Mouse (Mus musculus): Measurements from ENCODE around the gene Grasp. TPM values are rescaled to one million over a fixed set of nuclear protein-coding genes. Genes with fewer than 3 reads are reported as not detected.

Grasp gene
- polyA plus RNA-seq, 1 experiment: 6.2 TPM

DNA sequence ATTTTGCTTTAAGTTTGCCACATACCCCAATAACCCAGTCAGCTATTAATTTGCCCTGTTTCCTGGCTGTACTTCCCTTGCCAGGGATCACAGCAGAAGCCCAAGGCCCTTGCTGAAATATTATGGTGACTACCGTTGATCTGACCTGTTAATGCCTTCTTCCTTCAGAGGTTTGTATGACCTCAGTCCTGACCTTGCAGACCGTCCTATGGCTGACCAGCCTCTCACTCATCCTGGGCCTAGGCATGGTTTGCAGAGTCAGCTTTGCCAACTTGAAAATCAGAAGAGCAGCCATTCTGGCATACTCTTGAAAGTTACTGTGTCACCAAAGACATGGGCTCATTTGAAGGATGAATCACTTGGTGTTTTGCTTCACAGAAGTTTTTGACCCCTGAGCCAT, 8.9 kb upstream of the Grasp start:
- TF ChIP-seq CTCF (conservative IDR thresholded peaks at IDR 0.05; ENCODE audit: insufficient read depth, insufficient read length, low read depth, low read length): no peak
- TF ChIP-seq POLR2A (IDR thresholded peaks at IDR 0.05; ENCODE audit: low read depth, low read length): no peak
- Histone ChIP-seq H3K4me3 (ENCODE audit: insufficient read depth, low read depth, low read length) (no peak overlapping the region), H3K4me1 (ENCODE audit: control insufficient read depth, insufficient read depth, low read length) (peaks cover 12% of the 10 kb centered on the region; the same call in 1 of the 2 replicates), H3K27me3 (replicated peaks; ENCODE audit: control insufficient read depth, insufficient read depth, low read length) (no peaks in the 10 kb centered on the region), H3K36me3 (ENCODE audit: control insufficient read depth, insufficient read depth, low read length) (no peaks in the 10 kb centered on the region), H3K27ac (ENCODE audit: insufficient read depth, low read depth, low read length) (peak overlapping the region; percentile 39)
- DNase-seq: no peak
- 19% methylated on average over 2 of the region's 2 CpGs for WGBS

DNA sequence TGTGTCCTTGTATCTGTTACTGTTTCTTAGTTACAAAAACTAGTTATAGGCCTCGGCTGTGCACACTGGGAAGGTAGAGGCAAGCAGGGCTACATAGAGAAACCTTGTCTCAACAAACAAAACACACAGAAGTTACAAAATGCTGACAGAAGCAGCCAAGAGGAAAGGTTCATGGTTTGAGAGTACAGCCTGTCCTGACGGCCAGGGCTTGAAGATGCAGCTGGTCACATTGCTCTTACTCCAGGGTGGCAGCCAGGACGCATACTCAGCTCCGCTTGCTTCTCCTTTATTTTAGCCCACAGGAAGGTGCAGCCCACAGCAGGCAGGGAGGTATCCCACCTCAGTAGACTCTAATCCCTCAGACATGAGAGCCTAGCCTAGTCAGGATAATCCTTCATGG, 8.0 kb upstream of the Grasp start:
- Histone ChIP-seq H3K4me1 (ENCODE audit: control insufficient read depth, insufficient read depth, low read length) (peaks cover 12% of the 10 kb centered on the region; the same call in 1 of the 2 replicates), H3K36me3 (ENCODE audit: control insufficient read depth, insufficient read depth, low read length) (no peaks in the 10 kb centered on the region), H3K4me3 (ENCODE audit: insufficient read depth, low read depth, low read length) (no peak overlapping the region), H3K27ac (ENCODE audit: insufficient read depth, low read depth, low read length) (peak overlapping the region; percentile 61), H3K27me3 (replicated peaks; ENCODE audit: control insufficient read depth, insufficient read depth, low read length) (no peaks in the 10 kb centered on the region)
- DNase-seq: peak; percentile 67
- 62% methylated on average over 4 of the region's 4 CpGs for WGBS
- TF ChIP-seq CTCF (conservative IDR thresholded peaks at IDR 0.05; ENCODE audit: insufficient read depth, insufficient read length, low read depth, low read length) (no peak), POLR2A (IDR thresholded peaks at IDR 0.05; ENCODE audit: low read depth, low read length) (no peak)

DNA sequence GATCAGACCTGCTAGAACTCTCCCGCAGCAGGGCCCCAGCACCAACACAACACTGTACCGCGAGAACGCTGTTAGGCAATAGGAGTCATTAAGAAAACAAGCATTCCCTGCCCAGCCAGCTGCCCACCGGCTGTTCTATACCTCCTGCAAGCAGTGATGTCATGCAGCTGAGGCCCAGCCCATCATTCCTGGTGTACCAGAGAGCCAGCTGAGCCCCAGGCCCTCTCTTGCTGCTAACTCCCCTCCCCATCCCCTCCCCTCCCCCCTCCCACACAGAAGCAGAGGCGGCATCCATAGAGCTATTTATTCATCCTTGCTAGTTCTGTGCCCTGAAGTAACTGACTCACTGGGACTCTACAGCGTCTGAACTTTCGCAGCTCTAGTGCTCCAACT, 3.1 kb upstream of the Grasp start:
- Histone ChIP-seq H3K36me3 (ENCODE audit: control insufficient read depth, insufficient read depth, low read length) (no peaks in the 10 kb centered on the region), H3K27me3 (replicated peaks; ENCODE audit: control insufficient read depth, insufficient read depth, low read length) (no peaks in the 10 kb centered on the region), H3K4me3 (ENCODE audit: insufficient read depth, low read depth, low read length) (no peak overlapping the region), H3K4me1 (ENCODE audit: control insufficient read depth, insufficient read depth, low read length) (peaks cover 3% of the 10 kb centered on the region; the same call in 1 of the 2 replicates), H3K27ac (ENCODE audit: insufficient read depth, low read depth, low read length) (no peak overlapping the region)
- no peak for DNase-seq
- no peak for TF ChIP-seq POLR2A (IDR thresholded peaks at IDR 0.05; ENCODE audit: low read depth, low read length)
- no peak for TF ChIP-seq CTCF (conservative IDR thresholded peaks at IDR 0.05; ENCODE audit: insufficient read depth, insufficient read length, low read depth, low read length)
- 33% methylated on average over 8 of the region's 8 CpGs for WGBS

DNA sequence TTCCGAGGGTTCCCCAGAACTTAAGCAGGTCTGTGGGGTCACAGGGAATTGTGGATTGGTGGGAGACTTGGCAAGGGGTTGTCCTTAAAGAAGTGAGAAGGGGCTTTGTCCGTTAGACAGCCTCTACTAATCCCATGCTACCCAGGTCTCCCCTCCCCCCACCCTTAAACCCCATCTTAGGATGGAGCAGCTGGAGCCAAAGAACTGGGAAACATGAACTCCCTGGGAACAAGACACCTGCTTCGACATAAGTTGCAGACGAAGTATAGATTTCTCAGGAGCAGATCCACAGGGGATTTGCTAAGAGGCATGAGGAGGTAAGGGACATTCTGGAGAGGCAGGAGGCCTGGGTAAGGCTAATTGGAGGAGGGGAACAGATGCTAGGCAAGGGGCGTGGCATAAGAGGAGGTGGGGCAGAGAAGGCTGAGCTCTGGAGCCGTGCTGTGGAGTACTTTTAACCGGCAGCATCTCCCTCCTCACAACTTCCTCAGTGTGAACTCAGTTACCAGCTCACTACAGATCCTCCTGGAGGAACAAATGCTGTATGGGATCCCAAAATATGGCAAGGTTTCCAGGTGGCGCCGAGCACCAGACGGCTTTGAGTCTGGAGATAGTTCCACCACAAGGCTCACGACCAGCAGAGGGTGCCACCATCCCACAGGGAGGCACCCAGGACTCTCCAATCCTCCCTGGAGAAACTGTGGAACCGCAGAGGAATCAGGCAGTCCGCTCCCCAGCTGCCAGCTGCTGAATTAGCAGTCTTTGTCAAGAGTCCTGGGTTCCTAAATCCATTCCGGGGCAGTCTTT, 2.5 kb upstream of the Grasp start:
- Histone ChIP-seq H3K27ac (ENCODE audit: insufficient read depth, low read depth, low read length) (no peak overlapping the region), H3K4me3 (ENCODE audit: insufficient read depth, low read depth, low read length) (peak overlapping the region; percentile 29)
- DNase-seq: peak; percentile 90

DNA sequence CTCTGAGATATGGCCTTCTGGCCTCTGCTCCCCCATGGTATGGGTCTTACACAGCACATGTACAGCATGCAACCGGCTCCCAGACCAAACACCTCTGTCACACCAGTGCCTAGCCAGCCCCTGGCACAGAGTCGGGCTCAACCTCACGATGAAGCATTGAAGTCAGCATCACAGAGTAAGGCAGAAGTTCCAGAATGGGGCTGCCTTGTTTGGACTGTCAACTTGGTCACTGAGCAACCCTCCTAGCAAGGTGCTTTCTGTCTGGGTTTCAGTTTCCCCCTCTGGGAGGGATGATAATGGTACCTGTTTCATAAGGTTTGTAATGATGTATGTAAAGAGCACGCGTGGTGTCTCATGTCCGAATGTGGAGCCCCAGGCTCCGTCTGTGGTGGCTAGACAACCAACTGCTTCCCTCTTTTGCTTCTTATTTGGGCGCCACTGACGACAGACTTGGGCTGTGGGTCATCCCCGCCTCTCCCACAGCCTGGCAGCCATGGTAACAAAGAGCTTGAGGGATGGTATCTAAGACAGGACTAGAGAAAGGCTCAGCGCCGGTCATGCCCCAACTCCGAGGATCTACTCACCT, 998 bp upstream of the Grasp start:
- Histone ChIP-seq H3K27ac (ENCODE audit: insufficient read depth, low read depth, low read length) (no peak overlapping the region), H3K36me3 (ENCODE audit: control insufficient read depth, insufficient read depth, low read length) (no peaks in the 10 kb centered on the region), H3K27me3 (replicated peaks; ENCODE audit: control insufficient read depth, insufficient read depth, low read length) (no peaks in the 10 kb centered on the region), H3K4me1 (ENCODE audit: control insufficient read depth, insufficient read depth, low read length) (no peaks in the 10 kb centered on the region; the same call in 1 of the 2 replicates), H3K4me3 (ENCODE audit: insufficient read depth, low read depth, low read length) (no peak overlapping the region)
- 76% methylated on average over 13 of the region's 13 CpGs for WGBS
- DNase-seq: no peak
- no peak for TF ChIP-seq CTCF (conservative IDR thresholded peaks at IDR 0.05; ENCODE audit: insufficient read depth, insufficient read length, low read depth, low read length)
- TF ChIP-seq POLR2A (IDR thresholded peaks at IDR 0.05; ENCODE audit: low read depth, low read length): no peak

More for the DNA sequence above, 2.5 kb upstream of the Grasp start:
- WGBS: 9% methylated on average over 14 of the region's 14 CpGs
- H3K4me1 ChIP-seq (ENCODE audit: control insufficient read depth, insufficient read depth, low read length): no peaks in the 10 kb centered on the region; the same call in 1 of the 2 replicates
- no peaks in the 10 kb centered on the region for H3K36me3 ChIP-seq (ENCODE audit: control insufficient read depth, insufficient read depth, low read length)
- TF ChIP-seq CTCF (conservative IDR thresholded peaks at IDR 0.05; ENCODE audit: insufficient read depth, insufficient read length, low read depth, low read length) (peak; percentile 94), POLR2A (IDR thresholded peaks at IDR 0.05; ENCODE audit: low read depth, low read length) (no peak)
- H3K27me3 ChIP-seq (replicated peaks; ENCODE audit: control insufficient read depth, insufficient read depth, low read length): no peaks in the 10 kb centered on the region

DNA sequence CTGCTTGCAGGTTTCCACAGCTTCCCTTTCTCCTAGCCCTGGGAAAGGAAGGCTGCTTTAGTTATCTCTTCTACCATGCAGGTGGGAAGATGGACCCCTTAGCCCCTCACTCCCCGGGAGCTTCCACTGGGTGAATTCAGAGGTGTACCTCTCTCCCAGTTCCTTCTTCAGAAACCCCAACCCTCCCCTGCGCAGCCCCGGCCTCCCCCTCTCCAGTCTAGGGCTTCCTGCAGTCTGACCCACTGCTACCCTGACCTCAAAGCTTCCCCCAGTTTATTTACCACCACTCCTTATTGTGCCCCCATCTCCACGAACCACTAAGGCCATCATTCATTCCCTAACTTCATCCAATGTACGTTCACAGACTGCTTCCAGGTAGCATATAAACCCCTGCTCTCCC, 392 bp upstream of the Grasp start:
- Histone ChIP-seq H3K36me3 (ENCODE audit: control insufficient read depth, insufficient read depth, low read length) (no peaks in the 10 kb centered on the region), H3K27ac (ENCODE audit: insufficient read depth, low read depth, low read length) (no peak overlapping the region), H3K27me3 (replicated peaks; ENCODE audit: control insufficient read depth, insufficient read depth, low read length) (no peaks in the 10 kb centered on the region), H3K4me1 (ENCODE audit: control insufficient read depth, insufficient read depth, low read length) (no peaks in the 10 kb centered on the region; the same call in 1 of the 2 replicates), H3K4me3 (ENCODE audit: insufficient read depth, low read depth, low read length) (peak overlapping the region; percentile 74)
- TF ChIP-seq POLR2A (IDR thresholded peaks at IDR 0.05; ENCODE audit: low read depth, low read length): no peak
- no peak for TF ChIP-seq CTCF (conservative IDR thresholded peaks at IDR 0.05; ENCODE audit: insufficient read depth, insufficient read length, low read depth, low read length)
- 20% methylated on average over 5 of the region's 5 CpGs for WGBS
- DNase-seq: no peak

DNA sequence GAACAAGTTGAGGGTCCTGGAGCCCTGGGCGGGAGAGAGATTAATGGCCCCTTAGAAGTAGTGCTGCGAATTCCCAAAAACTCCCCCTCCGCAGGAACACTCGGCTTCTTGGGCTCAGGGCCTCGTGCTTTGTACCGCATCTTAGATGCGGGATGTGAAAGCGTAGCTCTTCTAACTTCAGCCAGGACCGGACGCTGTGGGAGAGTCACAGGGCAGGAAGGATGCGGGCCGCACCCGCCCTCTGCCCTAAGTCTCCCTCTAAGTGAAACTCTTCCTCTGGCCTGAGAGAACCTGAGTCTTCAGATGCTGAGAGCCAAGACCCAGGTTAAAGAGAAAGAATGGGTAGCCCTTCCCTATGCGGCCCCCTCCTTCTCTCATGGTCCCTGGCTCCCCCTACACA, 989 bp downstream of the Grasp start:
- Histone ChIP-seq H3K4me1 (ENCODE audit: control insufficient read depth, insufficient read depth, low read length) (no peaks in the 10 kb centered on the region; the same call in 1 of the 2 replicates), H3K4me3 (ENCODE audit: insufficient read depth, low read depth, low read length) (peak overlapping the region; percentile 74), H3K36me3 (ENCODE audit: control insufficient read depth, insufficient read depth, low read length) (no peaks in the 10 kb centered on the region), H3K27me3 (replicated peaks; ENCODE audit: control insufficient read depth, insufficient read depth, low read length) (no peaks in the 10 kb centered on the region), H3K27ac (ENCODE audit: insufficient read depth, low read depth, low read length) (peak overlapping the region; percentile 67)
- WGBS: 36% methylated on average over 14 of the region's 14 CpGs
- peak; percentile 65 for DNase-seq
- TF ChIP-seq POLR2A (IDR thresholded peaks at IDR 0.05; ENCODE audit: low read depth, low read length) (no peak), CTCF (conservative IDR thresholded peaks at IDR 0.05; ENCODE audit: insufficient read depth, insufficient read length, low read depth, low read length) (no peak)
